Mouse (Mus musculus) embryonic facial prominence, embryonic 13.5 days (tissue): ENCODE data around the gene Nampt. TPM values are rescaled to one million over a fixed set of nuclear protein-coding genes. Genes with fewer than 3 reads are reported as not detected.

ENCODE experiments used
- ATAC-seq: fragments of 200-750 bp; cut with Nextera tagmentation; 2 replicates; pipeline ENCODE4 v1.8.0; 2017; ENCODE audit warnings: low read depth; ENCODE audit not compliant: insufficient number of reproducible peaks, insufficient read depth, low FRiP score, low TSS enrichment
- H3K27ac ChIP-seq: fragments of 300-500 bp; sonication (generic); 2 replicates; pipeline ENCODE4 v1.5.1; 2015; ENCODE audit warnings: moderate library complexity, mild to moderate bottlenecking, inconsistent platforms
- H3K27me3 ChIP-seq: fragments of 300-500 bp; sonication (generic); 2 replicates; pipeline ENCODE4 v1.6.1; 2015; ENCODE audit warnings: mild to moderate bottlenecking, inconsistent platforms
- H3K36me3 ChIP-seq: fragments of 300-500 bp; sonication (generic); 2 replicates; pipeline ENCODE4 v1.6.1; 2015; ENCODE audit warnings: mild to moderate bottlenecking, inconsistent platforms
- H3K4me1 ChIP-seq: fragments of 300-500 bp; sonication (generic); 2 replicates; pipeline ENCODE4 v1.6.1; 2015; ENCODE audit warnings: inconsistent platforms
- H3K4me2 ChIP-seq: fragments of 300-500 bp; sonication (generic); 2 replicates; pipeline ENCODE4 v1.6.1; 2015; ENCODE audit warnings: moderate library complexity, mild to moderate bottlenecking, inconsistent platforms
- H3K4me3 ChIP-seq: fragments of 300-500 bp; sonication (generic); 2 replicates; pipeline ENCODE4 v1.5.1; 2015; ENCODE audit warnings: mild to moderate bottlenecking, inconsistent platforms
- H3K9ac ChIP-seq: fragments of 300-500 bp; sonication (generic); 2 replicates; pipeline ENCODE4 v1.6.1; 2015; ENCODE audit warnings: mild to moderate bottlenecking, inconsistent platforms
- H3K9me3 ChIP-seq: fragments of 300-500 bp; sonication (generic); 2 replicates; pipeline ENCODE4 v1.6.1; 2016; ENCODE audit warnings: inconsistent platforms
- WGBS: fragments of 180-500 bp; shearing (Covaris S2); methylation state at CpG from one replicate; pipeline ENCODE4 v1.1.7; 2015; ENCODE audit warnings: mixed read lengths; 5-methylcytosine and 5-hydroxymethylcytosine counted together
- polyA plus RNA-seq: library from polyadenylated mRNA; unstranded; fragments of >200 nt; fragmentation: Nextera tagmentation; extraction: Ambion mirVana; gene quantifications from 2 replicates; pipeline ENCODE4 v1.2.1, GENCODE M21; 2015

Gene Nampt
- polyA plus RNA-seq, 1 experiment from 2014 or later, result 24.7 TPM

DNA sequence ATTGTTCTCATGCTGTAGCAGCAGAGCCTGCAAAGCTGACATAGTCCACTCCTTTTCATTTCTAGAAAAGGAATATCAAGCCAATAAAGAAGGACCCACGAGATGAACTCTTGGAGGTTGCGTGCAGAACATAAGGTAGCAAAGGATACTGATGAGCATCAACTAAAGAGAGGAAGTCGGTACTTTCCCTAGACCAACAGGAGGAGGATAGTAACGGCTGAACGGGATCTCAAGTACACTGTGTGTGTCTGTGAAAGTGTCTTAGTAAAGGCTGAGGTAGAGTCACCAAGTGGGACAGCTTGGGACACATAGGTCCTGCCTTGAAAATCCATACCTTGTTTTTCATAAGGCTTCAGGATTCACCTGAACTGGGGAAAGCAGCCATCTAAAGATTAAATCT, 34.4 kb downstream of the Nampt start:
- ATAC-seq, result no peak
- Histone ChIP-seq H3K9ac (no peak overlapping the region), H3K27ac (no peak overlapping the region), H3K9me3 (no peaks in the 10 kb centered on the region), H3K4me1 (0 out of 2 replicates have a peak, but pooled peaks cover 4% of the 10 kb centered on the region), H3K27me3 (no peaks in the 10 kb centered on the region), H3K36me3 (peaks cover 24% of the 10 kb centered on the region), H3K4me2 (no peak overlapping the region), H3K4me3 (no peak overlapping the region)
- WGBS, result 91% methylated on average over 5 of the region's 5 CpGs

DNA sequence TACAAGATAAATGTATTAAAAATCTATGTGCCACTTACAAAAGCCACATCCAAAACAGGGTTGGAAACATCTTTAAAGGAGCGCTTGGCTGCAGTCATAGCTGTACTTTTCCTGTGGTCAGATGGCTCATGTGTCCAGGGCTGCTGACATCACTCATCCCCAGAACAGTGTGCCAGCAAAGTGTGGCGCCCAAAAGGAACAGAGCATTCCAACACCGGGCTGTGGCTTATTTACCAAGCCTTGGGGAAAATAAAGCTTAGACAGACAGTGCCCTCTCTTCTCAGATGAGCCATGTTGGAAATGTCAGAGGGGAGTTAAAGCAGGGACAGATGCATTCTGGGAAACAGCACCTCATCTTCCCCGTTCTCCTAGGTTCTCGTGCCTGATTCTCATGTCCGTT, 35.5 kb downstream of the Nampt start:
- H3K27me3 ChIP-seq, result no peaks in the 10 kb centered on the region
- H3K27ac ChIP-seq, result no peak overlapping the region; the same call in 1 of the 2 replicates
- 0 out of 2 replicates have a peak, but pooled peaks cover 4% of the 10 kb centered on the region for H3K4me1 ChIP-seq
- peaks cover 20% of the 10 kb centered on the region for H3K36me3 ChIP-seq
- no peak overlapping the region for H3K4me3 ChIP-seq
- 75% methylated on average over 6 of the region's 6 CpGs for WGBS
- ATAC-seq, result no peak
- no peak overlapping the region for H3K9ac ChIP-seq
- H3K4me2 ChIP-seq, result no peak overlapping the region
- no peaks in the 10 kb centered on the region for H3K9me3 ChIP-seq

- 87% methylated on average over 4 of the region's 4 CpGs for WGBS
- H3K36me3 ChIP-seq, result peaks cover 15% of the 10 kb centered on the region
- no peak overlapping the region for H3K27ac ChIP-seq
- no peaks in the 10 kb centered on the region for H3K9me3 ChIP-seq
- H3K4me3 ChIP-seq, result no peak overlapping the region
- no peak for ATAC-seq
- 0 out of 2 replicates have a peak, but pooled peaks cover 4% of the 10 kb centered on the region for H3K4me1 ChIP-seq
- no peak overlapping the region for H3K9ac ChIP-seq
- H3K4me2 ChIP-seq, result no peak overlapping the region
- no peaks in the 10 kb centered on the region for H3K27me3 ChIP-seq
Observed at GRCm38 (mm10) chr12:32855398-32855797, 36.1 kb downstream of the Nampt start.

- H3K27ac ChIP-seq, result no peak overlapping the region
- H3K9ac ChIP-seq, result no peak overlapping the region
- H3K4me3 ChIP-seq, result no peak overlapping the region
- no peak overlapping the region for H3K4me2 ChIP-seq
- 83% methylated on average over 14 of the region's 14 CpGs for WGBS
- H3K9me3 ChIP-seq, result no peaks in the 10 kb centered on the region
- H3K27me3 ChIP-seq, result no peaks in the 10 kb centered on the region
- H3K36me3 ChIP-seq, result peaks cover 13% of the 10 kb centered on the region
- no peak for ATAC-seq
- 0 out of 2 replicates have a peak, but pooled peaks cover 4% of the 10 kb centered on the region for H3K4me1 ChIP-seq
Observed at GRCm38 (mm10) chr12:32856707-32857511, 37.6 kb downstream of the Nampt start.

GRCm38 (mm10) chr12:32858444-32858843, 39.1 kb downstream of the Nampt start:
- no peak for ATAC-seq
- H3K9ac ChIP-seq, result no peak overlapping the region
- no peak overlapping the region for H3K4me3 ChIP-seq
- no peaks in the 10 kb centered on the region for H3K9me3 ChIP-seq
- H3K27ac ChIP-seq, result no peak overlapping the region
- H3K4me1 ChIP-seq, result 0 out of 2 replicates have a peak, but pooled peaks cover 4% of the 10 kb centered on the region
- peaks cover 6% of the 10 kb centered on the region for H3K36me3 ChIP-seq
- no peaks in the 10 kb centered on the region for H3K27me3 ChIP-seq
- WGBS, result 72% methylated on average over 1 of the region's 1 CpGs
- no peak overlapping the region for H3K4me2 ChIP-seq

GRCm38 (mm10) chr12:32860820-32861219, 41.5 kb downstream of the Nampt start:
- no peak overlapping the region for H3K4me3 ChIP-seq
- no peaks in the 10 kb centered on the region for H3K36me3 ChIP-seq
- WGBS, result 75% methylated on average over 5 of the region's 5 CpGs
- H3K9ac ChIP-seq, result no peak overlapping the region
- ATAC-seq, result no peak
- no peak overlapping the region for H3K27ac ChIP-seq
- H3K9me3 ChIP-seq, result no peaks in the 10 kb centered on the region
- H3K4me2 ChIP-seq, result no peak overlapping the region
- H3K27me3 ChIP-seq, result no peaks in the 10 kb centered on the region
- no peaks in the 10 kb centered on the region for H3K4me1 ChIP-seq

DNA sequence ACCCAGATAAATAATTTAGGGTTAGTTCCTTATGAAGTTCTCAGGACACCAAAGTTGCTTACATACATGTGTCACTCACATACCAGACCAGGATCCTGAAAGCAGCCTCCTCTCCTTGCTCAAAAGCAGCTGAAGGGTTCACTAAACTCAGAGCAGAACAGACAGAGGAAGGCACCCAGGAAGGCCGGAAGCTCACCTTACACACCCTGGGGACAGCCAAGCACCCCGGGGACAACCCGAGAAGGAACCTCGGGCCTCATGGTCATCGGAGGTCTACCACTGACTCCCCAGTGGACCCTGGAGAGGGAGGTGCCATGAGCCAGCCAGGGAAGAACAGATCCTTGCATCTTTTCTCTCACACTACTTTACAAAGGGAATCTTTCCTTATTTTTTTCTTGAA, 51.5 kb downstream of the Nampt start:
- Histone ChIP-seq H3K27me3 (no peaks in the 10 kb centered on the region), H3K36me3 (no peaks in the 10 kb centered on the region), H3K4me2 (no peak overlapping the region), H3K4me3 (no peak overlapping the region), H3K9ac (no peak overlapping the region), H3K4me1 (no peaks in the 10 kb centered on the region), H3K27ac (no peak overlapping the region), H3K9me3 (no peaks in the 10 kb centered on the region)
- no peak for ATAC-seq
- 85% methylated on average over 5 of the region's 5 CpGs for WGBS

DNA sequence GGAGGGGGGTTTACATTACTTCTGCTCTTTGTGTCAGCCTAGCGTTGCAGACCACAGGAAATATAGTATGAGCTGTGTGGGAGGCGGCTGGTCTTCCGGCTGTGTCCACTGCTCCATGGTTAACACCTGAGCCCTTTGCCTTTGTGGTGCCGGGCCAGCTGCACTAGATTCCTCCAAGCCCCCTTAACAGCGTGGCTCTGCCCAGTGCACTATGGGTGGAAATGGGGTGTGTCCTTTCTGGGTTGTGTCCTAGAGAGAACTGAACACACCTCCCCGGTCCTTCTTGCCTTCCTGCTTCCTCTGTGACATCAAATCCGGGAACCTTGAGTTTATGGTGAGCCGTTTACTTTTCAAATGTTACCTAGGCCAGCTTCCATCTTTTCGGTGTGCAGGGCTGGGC, 58.2 kb downstream of the Nampt start:
- Histone ChIP-seq H3K27me3 (no peaks in the 10 kb centered on the region), H3K9me3 (no peaks in the 10 kb centered on the region), H3K9ac (no peak overlapping the region), H3K4me2 (no peak overlapping the region), H3K27ac (no peak overlapping the region), H3K4me1 (no peaks in the 10 kb centered on the region), H3K4me3 (no peak overlapping the region), H3K36me3 (no peaks in the 10 kb centered on the region)
- no peak for ATAC-seq
- WGBS, result 87% methylated on average over 9 of the region's 9 CpGs

DNA sequence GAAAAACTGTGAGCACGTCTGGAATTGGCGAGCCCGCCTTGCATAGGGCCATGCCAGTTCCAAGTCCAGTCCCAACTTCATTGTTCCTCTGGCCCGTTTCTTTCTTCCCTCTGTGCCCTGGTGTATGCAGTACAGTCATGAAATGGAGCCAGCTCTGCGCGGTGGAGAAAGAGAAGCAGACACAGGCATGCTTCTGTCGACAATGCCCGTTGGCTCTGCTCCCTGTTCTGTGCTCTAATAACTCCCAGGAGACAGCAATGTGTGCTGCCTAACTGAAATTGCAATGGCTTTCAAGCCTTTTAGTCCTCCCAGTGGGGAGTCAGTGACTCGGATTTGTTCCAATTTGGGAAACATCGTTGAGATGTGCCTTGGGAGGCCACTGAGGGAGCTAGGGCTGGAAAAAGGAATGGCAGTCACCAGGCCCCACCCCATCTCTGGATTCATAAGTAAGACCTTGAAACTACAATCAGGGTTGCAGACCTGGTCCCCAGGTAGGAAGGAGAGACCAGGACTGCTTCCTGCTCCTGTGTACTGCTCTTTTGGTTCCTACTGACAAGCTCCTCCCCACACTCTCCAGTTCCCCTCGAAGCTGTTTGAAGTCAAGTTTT, 58.7 kb downstream of the Nampt start:
- H3K27ac ChIP-seq, result no peak overlapping the region
- H3K27me3 ChIP-seq, result no peaks in the 10 kb centered on the region
- H3K9me3 ChIP-seq, result no peaks in the 10 kb centered on the region
- H3K4me1 ChIP-seq, result no peaks in the 10 kb centered on the region
- no peak overlapping the region for H3K4me2 ChIP-seq
- H3K36me3 ChIP-seq, result no peaks in the 10 kb centered on the region
- 77% methylated on average over 11 of the region's 11 CpGs for WGBS
- H3K4me3 ChIP-seq, result no peak overlapping the region
- H3K9ac ChIP-seq, result no peak overlapping the region
- ATAC-seq, result no peak

GRCm38 (mm10) chr12:32879371-32879770, 60.0 kb downstream of the Nampt start:
- Histone ChIP-seq H3K36me3 (no peaks in the 10 kb centered on the region), H3K9me3 (no peaks in the 10 kb centered on the region), H3K4me2 (no peak overlapping the region), H3K27ac (no peak overlapping the region), H3K4me3 (no peak overlapping the region), H3K4me1 (no peaks in the 10 kb centered on the region), H3K9ac (no peak overlapping the region), H3K27me3 (no peaks in the 10 kb centered on the region)
- WGBS, result 93% methylated on average over 3 of the region's 3 CpGs
- ATAC-seq, result no peak

DNA sequence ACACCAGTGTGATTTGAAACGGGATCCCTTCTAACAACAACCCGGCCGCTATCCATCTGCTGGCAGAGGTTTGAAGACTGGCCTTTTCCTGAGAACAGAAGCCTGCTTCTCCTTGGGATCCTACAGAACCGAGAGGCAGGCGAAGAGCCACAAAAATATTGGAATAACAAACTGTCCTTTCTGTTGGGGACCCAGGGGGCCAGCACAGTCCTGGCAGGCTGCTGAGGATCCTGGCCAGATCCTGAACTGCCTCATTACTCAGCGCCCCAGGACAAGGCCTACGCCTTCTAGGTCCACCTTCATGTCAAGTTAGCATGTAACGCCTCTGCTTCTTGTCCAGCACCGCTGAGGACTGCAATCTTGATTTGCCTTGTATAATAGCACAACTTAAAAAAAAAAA, 65.0 kb downstream of the Nampt start:
- Histone ChIP-seq H3K4me1 (no peaks in the 10 kb centered on the region), H3K4me3 (no peak overlapping the region), H3K9me3 (no peaks in the 10 kb centered on the region), H3K9ac (no peak overlapping the region), H3K27ac (no peak overlapping the region), H3K27me3 (no peaks in the 10 kb centered on the region), H3K4me2 (no peak overlapping the region), H3K36me3 (no peaks in the 10 kb centered on the region)
- 76% methylated on average over 9 of the region's 9 CpGs for whole genome bisulfite sequencing
- no peak for ATAC-seq

GRCm38 (mm10) chr12:32885041-32885440, 65.7 kb downstream of the Nampt start:
- Histone ChIP-seq H3K4me2 (no peak overlapping the region), H3K27ac (no peak overlapping the region), H3K27me3 (no peaks in the 10 kb centered on the region), H3K4me3 (no peak overlapping the region), H3K36me3 (no peaks in the 10 kb centered on the region), H3K9ac (no peak overlapping the region), H3K9me3 (no peaks in the 10 kb centered on the region), H3K4me1 (no peaks in the 10 kb centered on the region)
- no peak for ATAC-seq
- 61% methylated on average over 2 of the region's 2 CpGs for WGBS
